Mouse (Mus musculus) kidney, embryonic 14.5 days (tissue): ENCODE results near the gene Auh. TPM values are rescaled to one million over a fixed set of nuclear protein-coding genes. Genes with fewer than 3 reads are reported as not detected.
A peak's percentile ranks its signal among the peaks of the same experiment; 100 is the strongest.

ENCODE experiments used
- ATAC-seq: fragments of 200-750 bp; cut with Nextera tagmentation; 2 replicates; pipeline ENCODE4 v1.8.0; 2017; ENCODE audit warnings: moderate number of reproducible peaks, mild to moderate bottlenecking, moderate TSS enrichment, moderate library complexity; ENCODE audit not compliant: low FRiP score, low TSS enrichment
- H3K27ac ChIP-seq: fragments of 300-500 bp; sonication (generic); 2 replicates; pipeline ENCODE4 v1.5.1; 2014; ENCODE audit warnings: low read depth, mild to moderate bottlenecking, low read length, moderate library complexity, mixed read lengths
- H3K27me3 ChIP-seq: fragments of 300-500 bp; sonication (generic); 2 replicates; pipeline ENCODE4 v1.6.1; 2014; ENCODE audit warnings: mild to moderate bottlenecking, low read length; ENCODE audit not compliant: control insufficient read depth, insufficient read depth
- H3K36me3 ChIP-seq: fragments of 300-500 bp; sonication (generic); 2 replicates; pipeline ENCODE4 v1.6.1; 2014; ENCODE audit warnings: low read length, mixed read lengths; ENCODE audit not compliant: control insufficient read depth, insufficient read depth
- H3K4me1 ChIP-seq: fragments of 300-500 bp; sonication (generic); 2 replicates; pipeline ENCODE4 v1.6.1; 2014; ENCODE audit warnings: low read length, mixed read lengths; ENCODE audit not compliant: control insufficient read depth, insufficient read depth
- H3K4me2 ChIP-seq: fragments of 300-500 bp; sonication (generic); replicated peaks from 2 replicates; pipeline ENCODE4 v1.6.1; 2014; ENCODE audit warnings: low read depth, mild to moderate bottlenecking, low read length
- H3K4me3 ChIP-seq: fragments of 300-500 bp; sonication (generic); 2 replicates; pipeline ENCODE4 v1.5.1; 2014; ENCODE audit warnings: mild to moderate bottlenecking, low read length
- H3K9ac ChIP-seq: fragments of 300-500 bp; sonication (generic); 2 replicates; pipeline ENCODE4 v1.6.1; 2014; ENCODE audit warnings: low read depth, mild to moderate bottlenecking, low read length, moderate library complexity
- H3K9me3 ChIP-seq: fragments of 300-500 bp; sonication (generic); 2 replicates; pipeline ENCODE4 v1.6.1; 2016; ENCODE audit warnings: low read length; ENCODE audit not compliant: control insufficient read depth
- WGBS: fragments of 180-500 bp; shearing (Covaris S2); extraction: QIAGEN DNeasy Blood & Tissue Kit; methylation state at CpG from one replicate; pipeline ENCODE4 v1.1.7; 2014; 5-methylcytosine and 5-hydroxymethylcytosine counted together
- polyA plus RNA-seq: library from polyadenylated mRNA; unstranded; fragments of >200 nt; fragmentation: Nextera tagmentation; extraction: Ambion mirVana; gene quantifications from 2 replicates; pipeline ENCODE4 v1.2.1, GENCODE M21; 2014

Auh gene
- polyA plus RNA-seq, 1 experiment from 2014 or later = 44.7 TPM

GRCm38 (mm10) chr13:52942876-52943388, 13.5 kb upstream of the Auh start:
- Histone ChIP-seq H3K36me3 (no peaks in the 10 kb centered on the region), H3K27ac (no peak overlapping the region), H3K27me3 (no peaks in the 10 kb centered on the region), H3K4me1 (no peaks in the 10 kb centered on the region), H3K4me3 (no peak overlapping the region), H3K9ac (no peak overlapping the region), H3K4me2 (no peak overlapping the region), H3K9me3 (no peaks in the 10 kb centered on the region)
- WGBS = 92% methylated on average over 1 of the region's 1 CpGs
- no peak for ATAC-seq

- no peaks in the 10 kb centered on the region for H3K4me1 ChIP-seq
- no peaks in the 10 kb centered on the region for H3K9me3 ChIP-seq
- no peaks in the 10 kb centered on the region for H3K36me3 ChIP-seq
- no peak overlapping the region for H3K27ac ChIP-seq
- WGBS = 65% methylated on average over 7 of the region's 7 CpGs
- H3K4me2 ChIP-seq = no peak overlapping the region
- ATAC-seq = no peak
- no peaks in the 10 kb centered on the region for H3K27me3 ChIP-seq
- no peak overlapping the region for H3K4me3 ChIP-seq
- H3K9ac ChIP-seq = no peak overlapping the region
Measured at GRCm38 (mm10) chr13:52940956-52941355, 11.5 kb upstream of the Auh start.

DNA sequence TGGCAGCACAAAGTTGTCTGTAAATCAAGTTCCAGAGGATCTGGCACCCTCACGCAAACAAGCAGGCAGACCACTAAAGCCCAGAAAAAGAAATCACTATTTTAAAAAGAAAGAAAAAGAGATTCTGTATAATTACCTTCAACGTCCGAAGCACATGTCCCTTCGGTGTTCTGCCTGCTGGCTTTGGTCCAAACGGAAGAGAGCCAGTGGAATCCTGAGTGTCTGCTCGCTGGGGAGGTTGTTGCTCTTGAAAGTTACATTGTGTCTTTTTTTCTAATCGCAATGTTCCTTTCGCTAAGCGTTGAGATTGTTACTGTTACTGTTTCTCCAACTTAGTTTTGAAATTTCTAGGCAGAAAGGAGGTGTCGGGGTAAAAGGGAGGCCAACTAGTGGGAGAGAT, 1.1 kb upstream of the Auh start:
- Histone ChIP-seq H3K27me3 (no peaks in the 10 kb centered on the region), H3K27ac (no peak overlapping the region), H3K36me3 (no peaks in the 10 kb centered on the region), H3K9me3 (no peaks in the 10 kb centered on the region), H3K9ac (no peak overlapping the region), H3K4me2 (no peak overlapping the region), H3K4me3 (no peak overlapping the region), H3K4me1 (peaks cover 14% of the 10 kb centered on the region; the same call in 1 of the 2 replicates)
- 55% methylated on average over 10 of the region's 10 CpGs for WGBS
- no peak for ATAC-seq

- Histone ChIP-seq H3K9me3 (no peaks in the 10 kb centered on the region), H3K4me3 (peak overlapping the region; percentile 88), H3K27me3 (no peaks in the 10 kb centered on the region), H3K27ac (no peak overlapping the region), H3K9ac (no peak overlapping the region), H3K4me2 (peak overlapping the region; percentile 60), H3K4me1 (peaks cover 14% of the 10 kb centered on the region; the same call in 1 of the 2 replicates), H3K36me3 (no peaks in the 10 kb centered on the region)
- WGBS = 69% methylated on average over 9 of the region's 9 CpGs
- no peak for ATAC-seq
Measured at GRCm38 (mm10) chr13:52928392-52928791, 1.1 kb downstream of the Auh start.

DNA sequence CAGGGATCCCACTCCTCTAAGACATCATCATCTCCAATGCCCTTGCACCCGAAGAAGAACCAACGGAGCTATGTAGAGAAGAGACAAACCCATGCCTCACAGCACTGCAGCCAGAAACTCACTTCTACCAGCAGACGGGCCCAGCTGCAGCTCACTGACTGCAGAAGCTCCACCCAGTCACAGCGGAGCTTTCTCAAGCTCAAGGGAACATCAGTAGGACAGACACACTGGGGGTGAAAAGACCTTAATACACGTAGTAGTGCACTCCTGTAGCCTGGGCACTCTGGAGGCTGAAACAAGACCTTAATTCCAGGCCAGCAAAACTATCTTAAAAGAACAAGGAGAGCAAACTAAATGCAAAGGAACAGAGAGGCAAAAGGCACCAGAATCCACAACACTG, 5.0 kb downstream of the Auh start:
- no peaks in the 10 kb centered on the region for H3K9me3 ChIP-seq
- peaks cover 10% of the 10 kb centered on the region; the same call in 1 of the 2 replicates for H3K4me1 ChIP-seq
- H3K4me2 ChIP-seq = no peak overlapping the region
- no peak overlapping the region for H3K9ac ChIP-seq
- ATAC-seq = no peak
- no peak overlapping the region for H3K4me3 ChIP-seq
- WGBS = 79% methylated on average over 5 of the region's 5 CpGs
- no peak overlapping the region for H3K27ac ChIP-seq
- H3K27me3 ChIP-seq = no peaks in the 10 kb centered on the region
- H3K36me3 ChIP-seq = no peaks in the 10 kb centered on the region

DNA sequence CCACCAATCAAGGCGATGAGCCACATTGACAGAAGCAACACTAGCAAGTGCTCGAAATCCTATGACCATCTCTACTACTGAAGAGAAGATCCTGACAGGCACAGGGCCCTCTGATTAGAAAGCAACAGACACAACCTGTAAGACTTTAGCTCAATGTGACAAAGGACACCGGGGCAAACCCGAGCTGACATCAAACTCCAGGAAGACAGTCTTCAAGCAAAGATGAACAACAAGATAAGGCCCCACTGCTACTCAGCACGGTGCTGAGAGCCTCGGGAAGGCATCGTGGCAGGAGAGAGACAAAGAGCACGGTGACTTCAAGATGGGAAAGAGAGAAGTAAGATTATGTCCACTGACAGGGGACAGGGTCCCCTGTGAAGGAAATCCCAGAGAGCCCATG, 7.5 kb downstream of the Auh start:
- no peaks in the 10 kb centered on the region for H3K4me1 ChIP-seq
- H3K9me3 ChIP-seq = no peaks in the 10 kb centered on the region
- H3K4me3 ChIP-seq = no peak overlapping the region
- WGBS = 65% methylated on average over 8 of the region's 8 CpGs
- H3K36me3 ChIP-seq = peaks cover 3% of the 10 kb centered on the region; the same call in 1 of the 2 replicates
- no peak for ATAC-seq
- H3K9ac ChIP-seq = no peak overlapping the region
- H3K4me2 ChIP-seq = no peak overlapping the region
- H3K27me3 ChIP-seq = no peaks in the 10 kb centered on the region
- H3K27ac ChIP-seq = no peak overlapping the region

DNA sequence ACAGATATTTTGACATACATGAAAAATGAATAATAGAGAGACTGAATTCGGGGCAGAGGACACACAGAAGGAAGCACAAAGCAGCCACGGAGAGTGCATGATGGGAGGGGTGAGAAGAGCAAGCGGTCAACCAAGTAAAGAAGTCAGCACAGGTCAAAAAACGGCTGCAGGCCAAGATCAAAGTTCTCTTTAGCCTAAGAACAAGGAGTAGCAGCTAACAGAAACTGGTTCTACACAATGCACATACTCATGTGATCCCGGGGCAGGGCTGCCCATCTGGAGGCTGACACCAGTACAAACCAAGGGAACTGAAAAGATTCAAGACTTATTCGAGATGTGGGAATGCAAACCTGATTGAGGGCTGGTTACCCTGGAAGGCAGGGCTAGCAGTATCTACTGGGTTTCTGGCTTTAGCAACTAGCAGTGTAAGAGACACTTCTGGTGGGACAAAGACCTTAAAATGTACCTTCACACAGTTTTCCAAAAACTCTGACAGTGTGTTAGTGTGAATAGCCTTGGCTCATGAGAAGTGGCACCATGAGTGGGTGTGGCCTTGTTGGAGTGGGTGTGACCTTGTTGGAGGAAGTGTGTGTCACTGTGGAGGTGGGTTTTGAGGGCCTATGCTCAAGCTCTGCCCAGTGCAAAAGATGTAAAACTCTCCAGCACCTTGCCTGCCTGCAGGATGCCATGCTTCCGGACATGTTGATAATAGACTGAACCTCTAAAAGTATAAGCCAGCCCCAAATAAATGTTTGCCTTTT, 8.2 kb downstream of the Auh start:
- no peak overlapping the region for H3K4me3 ChIP-seq
- H3K9ac ChIP-seq = no peak overlapping the region
- no peaks in the 10 kb centered on the region for H3K4me1 ChIP-seq
- 56% methylated on average over 7 of the region's 7 CpGs for WGBS
- no peak for ATAC-seq
- no peak overlapping the region for H3K4me2 ChIP-seq
- H3K27me3 ChIP-seq = no peaks in the 10 kb centered on the region
- H3K36me3 ChIP-seq = peaks cover 3% of the 10 kb centered on the region; the same call in 1 of the 2 replicates
- H3K9me3 ChIP-seq = no peaks in the 10 kb centered on the region
- H3K27ac ChIP-seq = no peak overlapping the region

GRCm38 (mm10) chr13:52919790-52920352, 9.6 kb downstream of the Auh start:
- 85% methylated on average over 10 of the region's 10 CpGs for WGBS
- ATAC-seq = no peak
- Histone ChIP-seq H3K27ac (no peak overlapping the region), H3K9me3 (no peaks in the 10 kb centered on the region), H3K9ac (no peak overlapping the region), H3K27me3 (no peaks in the 10 kb centered on the region), H3K4me1 (no peaks in the 10 kb centered on the region), H3K4me3 (no peak overlapping the region), H3K36me3 (peaks cover 3% of the 10 kb centered on the region; the same call in 1 of the 2 replicates), H3K4me2 (no peak overlapping the region)

GRCm38 (mm10) chr13:52918333-52918732, 11.1 kb downstream of the Auh start:
- WGBS = 89% methylated on average over 5 of the region's 5 CpGs
- Histone ChIP-seq H3K27ac (no peak overlapping the region), H3K27me3 (no peaks in the 10 kb centered on the region), H3K4me3 (no peak overlapping the region), H3K9ac (no peak overlapping the region), H3K4me2 (no peak overlapping the region), H3K36me3 (peaks cover 3% of the 10 kb centered on the region; the same call in 1 of the 2 replicates), H3K9me3 (no peaks in the 10 kb centered on the region), H3K4me1 (no peaks in the 10 kb centered on the region)
- ATAC-seq = no peak
